Mouse (Mus musculus): ENCODE data around the gene Inpp4b. TPM values are rescaled to one million over a fixed set of nuclear protein-coding genes. Genes with fewer than 3 reads are reported as not detected.

Gene Inpp4b
- polyA plus RNA-seq, 1 experiment from 2014 or later, result 3.2 TPM

DNA sequence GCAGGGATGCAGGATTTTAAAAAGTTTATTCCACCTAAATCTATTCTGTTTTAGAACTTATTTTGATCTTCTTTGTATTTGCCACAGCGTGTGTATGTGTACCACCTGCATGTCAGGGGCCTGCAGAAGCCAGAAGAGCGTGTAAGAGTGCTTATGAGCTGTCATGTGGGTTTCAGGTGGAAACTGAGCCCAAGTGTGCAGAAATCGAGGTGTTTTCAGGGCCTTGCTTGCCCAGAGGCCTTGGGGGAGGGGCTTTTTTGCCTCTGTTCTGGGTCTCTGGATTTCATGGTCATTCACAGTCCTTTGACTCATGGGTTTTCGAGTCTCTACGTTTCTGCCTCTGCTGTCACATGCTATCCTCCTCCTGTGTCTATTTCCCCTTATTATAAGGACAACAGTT, 28.3 kb downstream of the Inpp4b start:
- 63% methylated on average over 5 of the region's 5 CpGs for WGBS
- Histone ChIP-seq H3K36me3 (ENCODE audit: control insufficient read depth, insufficient read depth, low read length) (no peaks in the 10 kb centered on the region), H3K4me2 (replicated peaks; ENCODE audit: low read depth) (no peak overlapping the region), H3K27me3 (ENCODE audit: control insufficient read depth, insufficient read depth, low read length) (no peaks in the 10 kb centered on the region), H3K27ac (replicated peaks) (no peak overlapping the region), H3K4me1 (replicated peaks; ENCODE audit: control insufficient read depth, insufficient read depth) (no peaks in the 10 kb centered on the region), H3K4me3 (ENCODE audit: low read depth, low read length) (no peak overlapping the region), H3K9me3 (ENCODE audit: control insufficient read depth, low read length) (no peaks in the 10 kb centered on the region), H3K9ac (ENCODE audit: low read length) (no peak overlapping the region)
- no peak for ATAC-seq (ENCODE audit: low FRiP score, low TSS enrichment)
- DNase-seq (ENCODE audit: low spot score), result no peak
- no peak for TF ChIP-seq CTCF (IDR thresholded peaks at IDR 0.05; ENCODE audit: low read depth)
- TF ChIP-seq EP300 (optimal IDR thresholded peaks at IDR 0.05), result no peak

DNA sequence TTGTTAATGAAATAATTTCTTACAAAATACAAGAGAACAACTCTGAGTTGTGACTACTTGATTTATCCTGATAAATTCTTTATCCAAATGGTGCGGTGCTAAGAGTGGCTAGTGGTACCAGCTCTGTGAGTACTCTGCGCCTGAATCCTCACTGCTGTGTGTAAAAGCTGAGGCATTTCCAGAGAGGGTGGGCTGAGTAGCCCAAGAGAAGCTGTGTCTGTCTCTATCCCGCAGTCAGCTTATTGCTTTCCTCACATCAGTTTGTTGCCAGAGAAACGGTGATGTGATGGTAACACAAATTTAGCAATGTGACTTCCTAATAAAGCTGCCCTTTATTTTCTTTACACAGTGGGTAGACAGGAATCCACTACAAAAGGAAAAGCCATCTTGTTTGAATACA, 29.5 kb downstream of the Inpp4b start:
- H3K27me3 ChIP-seq (ENCODE audit: control insufficient read depth, insufficient read depth, low read length), result no peaks in the 10 kb centered on the region

DNA sequence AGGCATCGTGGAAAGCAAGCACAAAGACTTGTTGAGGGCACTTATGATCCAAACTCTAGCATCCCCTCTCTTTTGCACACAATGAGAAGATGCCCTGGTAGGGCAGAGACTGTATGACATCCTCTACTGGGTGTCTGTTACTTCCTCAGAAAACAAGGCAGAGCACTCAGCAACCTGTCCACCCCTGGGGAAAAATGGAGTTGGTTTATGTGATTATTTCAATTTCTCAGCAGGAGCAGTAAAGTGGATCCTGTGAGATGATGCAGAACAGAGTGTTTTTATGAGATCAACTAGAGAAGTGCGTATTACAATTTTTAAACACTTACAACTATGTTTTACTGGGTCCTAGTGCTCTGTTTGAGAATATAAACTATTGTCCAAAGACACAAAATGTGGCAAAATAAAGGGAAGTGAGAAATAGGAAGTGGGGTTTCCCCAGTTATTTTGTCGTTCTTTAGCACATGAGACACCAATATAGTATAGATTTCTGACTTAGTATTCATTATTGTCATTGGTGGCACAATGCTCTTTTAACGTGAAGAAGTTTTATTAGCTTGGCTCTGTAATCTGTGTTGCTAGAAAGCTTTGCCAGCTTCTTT, 32.6 kb downstream of the Inpp4b start:
- no peak for TF ChIP-seq EP300 (optimal IDR thresholded peaks at IDR 0.05)
- no peak for TF ChIP-seq CTCF (IDR thresholded peaks at IDR 0.05; ENCODE audit: low read depth)
- Histone ChIP-seq H3K27me3 (ENCODE audit: control insufficient read depth, insufficient read depth, low read length) (no peaks in the 10 kb centered on the region), H3K36me3 (ENCODE audit: control insufficient read depth, insufficient read depth, low read length) (no peaks in the 10 kb centered on the region), H3K9ac (ENCODE audit: low read length) (no peak overlapping the region), H3K4me3 (ENCODE audit: low read depth, low read length) (no peak overlapping the region), H3K4me1 (replicated peaks; ENCODE audit: control insufficient read depth, insufficient read depth) (no peaks in the 10 kb centered on the region), H3K4me2 (replicated peaks; ENCODE audit: low read depth) (no peak overlapping the region), H3K9me3 (ENCODE audit: control insufficient read depth, low read length) (no peaks in the 10 kb centered on the region), H3K27ac (replicated peaks) (no peak overlapping the region)
- DNase-seq (ENCODE audit: low spot score) (no peak), ATAC-seq (ENCODE audit: low FRiP score, low TSS enrichment) (no peak)
- WGBS, result 80% methylated on average over 4 of the region's 4 CpGs

More for the DNA sequence above, 29.5 kb downstream of the Inpp4b start:
- Histone ChIP-seq H3K4me2 (replicated peaks; ENCODE audit: low read depth) (no peak overlapping the region), H3K36me3 (ENCODE audit: control insufficient read depth, insufficient read depth, low read length) (no peaks in the 10 kb centered on the region), H3K4me3 (ENCODE audit: low read depth, low read length) (no peak overlapping the region), H3K27ac (replicated peaks) (no peak overlapping the region), H3K9me3 (ENCODE audit: control insufficient read depth, low read length) (no peaks in the 10 kb centered on the region), H3K9ac (ENCODE audit: low read length) (no peak overlapping the region), H3K4me1 (replicated peaks; ENCODE audit: control insufficient read depth, insufficient read depth) (no peaks in the 10 kb centered on the region)
- ATAC-seq (ENCODE audit: low FRiP score, low TSS enrichment) (no peak), DNase-seq (ENCODE audit: low spot score) (no peak)
- 63% methylated on average over 4 of the region's 4 CpGs for WGBS
- TF ChIP-seq CTCF (IDR thresholded peaks at IDR 0.05; ENCODE audit: low read depth) (no peak), EP300 (optimal IDR thresholded peaks at IDR 0.05) (no peak)

DNA sequence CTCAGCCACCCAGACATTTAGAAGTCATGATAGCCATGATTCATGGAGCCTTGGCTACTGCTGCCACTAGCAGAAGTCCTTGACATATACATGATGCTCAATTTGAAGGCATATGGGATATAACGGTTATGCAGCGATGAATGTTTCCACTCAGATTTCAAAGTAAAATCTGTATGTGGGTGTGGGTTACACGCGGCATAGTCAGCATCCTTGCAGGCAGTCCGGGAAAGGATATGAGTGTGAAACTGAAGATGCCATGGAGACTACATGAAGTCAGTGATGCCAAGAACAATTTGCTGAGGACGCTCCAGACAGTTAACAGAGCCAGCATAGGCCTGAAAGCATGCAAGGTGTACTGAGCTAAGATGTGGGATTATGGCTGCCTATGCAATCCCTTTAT, 46.6 kb downstream of the Inpp4b start:
- Histone ChIP-seq H3K27ac (replicated peaks) (no peak overlapping the region), H3K4me1 (replicated peaks; ENCODE audit: control insufficient read depth, insufficient read depth) (no peaks in the 10 kb centered on the region), H3K36me3 (ENCODE audit: control insufficient read depth, insufficient read depth, low read length) (no peaks in the 10 kb centered on the region), H3K9ac (ENCODE audit: low read length) (no peak overlapping the region), H3K27me3 (ENCODE audit: control insufficient read depth, insufficient read depth, low read length) (no peaks in the 10 kb centered on the region), H3K4me3 (ENCODE audit: low read depth, low read length) (no peak overlapping the region), H3K9me3 (ENCODE audit: control insufficient read depth, low read length) (no peaks in the 10 kb centered on the region), H3K4me2 (replicated peaks; ENCODE audit: low read depth) (no peak overlapping the region)
- ATAC-seq (ENCODE audit: low FRiP score, low TSS enrichment) (no peak), DNase-seq (ENCODE audit: low spot score) (no peak)
- 89% methylated on average over 6 of the region's 6 CpGs for WGBS
- TF ChIP-seq CTCF (IDR thresholded peaks at IDR 0.05; ENCODE audit: low read depth) (no peak), EP300 (optimal IDR thresholded peaks at IDR 0.05) (no peak)

DNA sequence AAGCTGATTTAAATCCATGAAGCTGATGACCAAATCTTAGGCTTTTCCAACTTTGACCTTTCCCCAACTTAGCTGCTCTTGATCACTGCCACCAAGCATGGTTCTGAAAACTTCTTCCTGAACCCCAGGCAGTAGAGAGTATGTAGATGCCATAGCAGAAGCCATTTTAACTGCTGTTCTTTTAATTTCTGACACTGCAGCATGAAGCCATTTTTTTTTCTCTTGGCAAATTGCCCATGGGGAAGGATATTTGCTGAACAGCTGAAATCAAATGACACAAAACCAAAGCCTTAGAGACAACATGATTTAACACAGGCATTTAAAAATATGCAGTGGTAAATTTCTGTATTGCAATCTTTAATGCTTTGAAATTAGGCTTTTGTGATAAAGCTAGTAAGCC, 56.7 kb downstream of the Inpp4b start:
- no peak overlapping the region for H3K9ac ChIP-seq (ENCODE audit: low read length)
- no peak overlapping the region for H3K27ac ChIP-seq (replicated peaks)
- no peaks in the 10 kb centered on the region for H3K36me3 ChIP-seq (ENCODE audit: control insufficient read depth, insufficient read depth, low read length)
- H3K4me3 ChIP-seq (ENCODE audit: low read depth, low read length), result no peak overlapping the region
- ATAC-seq (ENCODE audit: low FRiP score, low TSS enrichment), result no peak
- no peaks in the 10 kb centered on the region for H3K27me3 ChIP-seq (ENCODE audit: control insufficient read depth, insufficient read depth, low read length)
- no peaks in the 10 kb centered on the region for H3K4me1 ChIP-seq (replicated peaks; ENCODE audit: control insufficient read depth, insufficient read depth)
- no peak overlapping the region for H3K4me2 ChIP-seq (replicated peaks; ENCODE audit: low read depth)
- H3K9me3 ChIP-seq (ENCODE audit: control insufficient read depth, low read length), result no peaks in the 10 kb centered on the region
- no peak for DNase-seq (ENCODE audit: low spot score)
- TF ChIP-seq CTCF (IDR thresholded peaks at IDR 0.05; ENCODE audit: low read depth) (no peak), EP300 (optimal IDR thresholded peaks at IDR 0.05) (no peak)

DNA sequence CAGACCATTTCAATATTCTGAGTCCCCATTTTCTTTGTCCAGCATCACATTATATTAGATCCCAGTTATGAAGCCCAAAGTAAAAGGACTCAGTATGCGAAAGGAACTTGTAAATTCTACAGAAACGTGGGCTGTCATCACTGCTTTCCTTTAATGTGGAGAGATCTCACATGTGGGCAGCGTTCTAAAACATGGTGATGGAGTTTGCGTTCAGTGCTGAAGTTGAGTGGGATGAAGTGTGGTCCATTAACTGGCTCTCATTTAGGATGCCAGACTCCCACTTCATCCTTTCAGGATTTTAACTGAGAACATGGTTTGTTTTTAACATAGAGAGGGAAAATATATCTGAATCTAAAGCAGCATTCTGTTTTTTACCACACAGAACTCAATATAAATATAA, 57.1 kb downstream of the Inpp4b start:
- Histone ChIP-seq H3K27me3 (ENCODE audit: control insufficient read depth, insufficient read depth, low read length) (no peaks in the 10 kb centered on the region), H3K36me3 (ENCODE audit: control insufficient read depth, insufficient read depth, low read length) (no peaks in the 10 kb centered on the region), H3K27ac (replicated peaks) (no peak overlapping the region), H3K4me3 (ENCODE audit: low read depth, low read length) (no peak overlapping the region), H3K4me2 (replicated peaks; ENCODE audit: low read depth) (no peak overlapping the region), H3K9me3 (ENCODE audit: control insufficient read depth, low read length) (no peaks in the 10 kb centered on the region), H3K9ac (ENCODE audit: low read length) (no peak overlapping the region), H3K4me1 (replicated peaks; ENCODE audit: control insufficient read depth, insufficient read depth) (no peaks in the 10 kb centered on the region)
- no peak for DNase-seq (ENCODE audit: low spot score)
- ATAC-seq (ENCODE audit: low FRiP score, low TSS enrichment), result no peak
- 77% methylated on average over 4 of the region's 4 CpGs for WGBS
- TF ChIP-seq EP300 (optimal IDR thresholded peaks at IDR 0.05), result no peak
- no peak for TF ChIP-seq CTCF (IDR thresholded peaks at IDR 0.05; ENCODE audit: low read depth)

Measured in stomach, postnatal 0 days (tissue).